Comparison of ENCODE assay signal across 10 mouse cellular contexts in genomic region chr6:100396311-100397200, GRCm38 (mm10).
DNase-seq lines count a peak whose midpoint lies in the region; TF ChIP-seq lines count a peak whose summit lies in the region.
"Had no signal": no experiment of that assay in that cellular context is flagged by ENCODE, and none has a peak within 500 bp of the region (broad histone marks: within the 10 kb centered on the region; RNA-seq: fewer than 3 reads in every experiment).

No protein-coding gene starts in this region.

- peak; percentile 13 for DNase-seq in left cerebral cortex, adult 11 months (ENCODE audit: low spot score)
- no peak for DNase-seq in left cerebral cortex, postnatal 10 days (ENCODE audit: extremely low spot score in 1 of 2, low spot score in 2 of 2)
- peak; percentile 10 to 11 for DNase-seq in frontal cortex, postnatal 14 days (ENCODE audit: low spot score in 2 of 2)
- peak; percentile 41 to 47 for DNase-seq in layer of hippocampus, postnatal 14 days (ENCODE audit: low spot score in 2 of 2)
- peak; percentile 54 for DNase-seq in right cerebral cortex, postnatal 14 days
- DNase-seq in Muller cell, postnatal 12 days (ENCODE audit: inconsistent ontology term) = no peak
- DNase-seq in thymus, adult 2 months = no peak
- DNase-seq: kidney, adult 11 months had no signal

- H3K27me3 ChIP-seq in thymus, adult 2 months (ENCODE audit: control insufficient read depth, insufficient read depth, low read length) = no peaks in the 10 kb centered on the region
- H3K27me3 ChIP-seq: heart, embryonic 13.5 days; limb, embryonic 13.5 days had no signal

- intact Hi-C loops in left cerebral cortex, postnatal 10 days (cut with DNase I) = no loop called here

- no peak for TF ChIP-seq POLR2A in thymus, adult 2 months (IDR thresholded peaks at IDR 0.05; ENCODE audit: control insufficient read depth, extremely low read depth, insufficient read depth, low read length, poor library complexity)

- H3K36me3 ChIP-seq in thymus, adult 2 months (ENCODE audit: control insufficient read depth, insufficient read depth, low read length) = no peaks in the 10 kb centered on the region
- H3K36me3 ChIP-seq: heart, embryonic 13.5 days; limb, embryonic 13.5 days had no signal

- no peak overlapping the region for H3K4me3 ChIP-seq in thymus, adult 2 months (ENCODE audit: control insufficient read depth, insufficient read depth, low read length)
- H3K4me3 ChIP-seq: heart, embryonic 13.5 days; limb, embryonic 13.5 days had no signal

- WGBS in thymus, adult 2 months = 93% methylated on average over 14 of the region's 14 CpGs

- TF ChIP-seq CTCF in thymus, adult 2 months (IDR thresholded peaks at IDR 0.05; ENCODE audit: borderline replicate concordance, control insufficient read depth, extremely low read depth, insufficient read depth, low read length, poor library complexity) = no peak

- 0 out of 2 replicates have a peak, but pooled peaks cover 2% of the 10 kb centered on the region for H3K4me1 ChIP-seq in thymus, adult 2 months (replicated peaks; ENCODE audit: control insufficient read depth, insufficient read depth, low read length)
- H3K4me1 ChIP-seq: heart, embryonic 13.5 days had no signal

- H3K27ac ChIP-seq in thymus, adult 2 months (ENCODE audit: control insufficient read depth, insufficient read depth, low read length) = no peak overlapping the region
- H3K27ac ChIP-seq: heart, embryonic 13.5 days; limb, embryonic 13.5 days had no signal

Comparison
In these comparisons a context has a peak if more than half of its experiments do, and no peak if none do; other contexts are left out.
1. DNase-seq: peak in left cerebral cortex, adult 11 months (single experiment), frontal cortex, postnatal 14 days (2 of 2), layer of hippocampus, postnatal 14 days (2 of 2) and right cerebral cortex, postnatal 14 days (single experiment); none in left cerebral cortex, postnatal 10 days (0 of 2), Muller cell, postnatal 12 days (single experiment) and thymus, adult 2 months (single experiment).